Mouse (Mus musculus): ENCODE measurements at regions not wholly inside any gene's neighbourhood (a gene's known extent, or its start where the extent isn't known, plus 50 kb on each side); places are given as distances from the start of the nearest gene placed in this dataset.

GRCm38 (mm10) chr4:12376797-12377570 lies 205.2 kb upstream of the Fam92a start:
- ATAC-seq = no peak

- no peak for ATAC-seq
These were observed 197.7 kb upstream of the Fam92a start for GRCm38 (mm10) chr4:12369551-12369950.

GRCm38 (mm10) chr4:12356992-12357634 lies 185.3 kb upstream of the Fam92a start:
- ATAC-seq = no peak

- ATAC-seq = no peak
These were observed 181.6 kb upstream of the Fam92a start for GRCm38 (mm10) chr4:12353337-12353856.

- ATAC-seq = no peak
These were observed 167.4 kb upstream of the Fam92a start for GRCm38 (mm10) chr4:12339236-12339635.

GRCm38 (mm10) chr4:12334832-12335587 lies 163.2 kb upstream of the Fam92a start:
- no peak for ATAC-seq

- no peak for ATAC-seq
These were observed 162.6 kb upstream of the Fam92a start for GRCm38 (mm10) chr4:12334429-12334828.

GRCm38 (mm10) chr4:12316024-12316423 lies 144.2 kb upstream of the Fam92a start:
- ATAC-seq = no peak

GRCm38 (mm10) chr4:12308332-12308731 lies 136.5 kb upstream of the Fam92a start:
- no peak for ATAC-seq

- ATAC-seq = no peak
These were observed 135.1 kb upstream of the Fam92a start for GRCm38 (mm10) chr4:12306618-12307565.

- ATAC-seq = no peak
These were observed 115.4 kb upstream of the Fam92a start for GRCm38 (mm10) chr4:12287079-12287686.

GRCm38 (mm10) chr4:12286391-12286790 lies 114.6 kb upstream of the Fam92a start:
- no peak for ATAC-seq

GRCm38 (mm10) chr4:12285983-12286382 lies 114.2 kb upstream of the Fam92a start:
- ATAC-seq = no peak

- ATAC-seq = no peak
These were observed 106.1 kb upstream of the Fam92a start for GRCm38 (mm10) chr4:12277949-12278348.

GRCm38 (mm10) chr4:12273369-12273768 lies 101.6 kb upstream of the Fam92a start:
- no peak for ATAC-seq

- ATAC-seq = no peak
These were observed 101.1 kb upstream of the Fam92a start for GRCm38 (mm10) chr4:12272914-12273313.

GRCm38 (mm10) chr4:12272378-12272777 lies 100.6 kb upstream of the Fam92a start:
- ATAC-seq = no peak

GRCm38 (mm10) chr4:12263746-12264145 lies 91.9 kb upstream of the Fam92a start:
- no peak for ATAC-seq

GRCm38 (mm10) chr4:12263197-12263596 lies 91.4 kb upstream of the Fam92a start:
- ATAC-seq = no peak

GRCm38 (mm10) chr4:12247994-12248393 lies 76.2 kb upstream of the Fam92a start:
- no peak for ATAC-seq

GRCm38 (mm10) chr4:12246595-12246994 lies 74.8 kb upstream of the Fam92a start:
- no peak for ATAC-seq
